Mouse (Mus musculus) thymus, adult 2 months (tissue): ENCODE measurements around the gene Mycbp2.

ENCODE experiments used
- CTCF ChIP-seq: fragments of 200-500 bp; IDR thresholded peaks from 2 replicates; pipeline ENCODE4 v1.5.1; 2012; ENCODE audit warnings: mild to moderate bottlenecking, control low read depth, low read length, moderate library complexity, borderline replicate concordance; ENCODE audit not compliant: control insufficient read depth, poor library complexity, insufficient read depth; ENCODE audit errors: extremely low read depth
- POLR2A ChIP-seq: fragments of 200-500 bp; IDR thresholded peaks from 2 replicates; pipeline ENCODE4 v1.6.1; 2012; ENCODE audit warnings: mild to moderate bottlenecking, low read length, control low read depth, moderate library complexity; ENCODE audit not compliant: control insufficient read depth, poor library complexity, insufficient read depth; ENCODE audit errors: extremely low read depth

DNA sequence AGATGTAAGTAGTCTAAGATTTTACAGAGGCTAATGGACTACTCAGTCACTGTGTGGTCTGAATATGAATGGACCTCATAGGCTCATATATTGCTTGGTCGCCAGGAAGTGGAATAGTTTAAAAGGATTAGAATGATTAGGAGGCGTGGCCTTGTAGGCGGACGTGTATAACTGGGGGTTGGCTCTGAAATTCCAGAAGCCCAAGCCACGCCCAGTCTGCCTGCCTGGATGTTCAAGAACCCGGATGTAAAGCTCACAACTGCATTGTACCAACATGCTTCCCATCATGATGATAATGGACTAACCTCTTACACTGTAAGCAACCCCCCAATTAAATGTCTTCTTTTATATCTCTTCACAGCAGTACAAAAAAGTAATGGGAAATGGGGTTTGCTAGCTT is 220.9 kb downstream of the Mycbp2 start:
- TF ChIP-seq POLR2A (no peak), CTCF (no peak)
